Mouse (Mus musculus): ENCODE data around the gene Celf2. TPM values are rescaled to one million over a fixed set of nuclear protein-coding genes. Genes with fewer than 3 reads are reported as not detected.

Celf2 gene
- total RNA-seq, 1 experiment = 3.7 TPM

DNA sequence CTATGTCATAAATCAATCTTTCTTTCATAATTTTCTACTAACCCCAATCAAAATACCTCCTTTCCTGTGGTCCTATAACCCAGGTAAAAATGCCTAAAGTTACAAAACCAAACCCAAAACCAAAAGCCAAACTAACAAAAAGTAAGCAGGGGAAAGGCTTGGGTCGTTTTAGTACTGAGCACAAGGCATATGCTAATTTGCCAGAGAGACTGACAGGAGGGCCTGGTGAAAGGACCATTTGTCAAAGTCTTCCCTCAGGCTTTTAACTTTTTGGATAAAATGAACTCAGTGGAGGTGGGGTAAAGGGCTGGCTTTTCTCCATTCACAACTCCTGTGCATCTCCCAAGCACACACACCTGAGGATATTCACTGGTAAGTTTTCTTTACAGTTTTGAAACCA lies 463.2 kb downstream of the Celf2 start:
- H3K4me1 ChIP-seq (ENCODE audit: control insufficient read depth in 2 of 2, insufficient read depth in 2 of 2, low read length in 2 of 2, poor library complexity in 1 of 2) = no peaks in the 10 kb centered on the region
- no peaks in the 10 kb centered on the region for H3K9me3 ChIP-seq (ENCODE audit: control insufficient read depth, insufficient read depth, low read depth, low read length)
- no peak overlapping the region for H3K9ac ChIP-seq (ENCODE audit: insufficient read depth, low read depth, low read length, poor library complexity, severe bottlenecking)
- no peak overlapping the region for H3K4me3 ChIP-seq (ENCODE audit: insufficient read depth in 1 of 2, low read depth in 1 of 2, low read length in 2 of 2, poor library complexity in 1 of 2, severe bottlenecking in 1 of 2)
- no peak overlapping the region for H3K27ac ChIP-seq (ENCODE audit: insufficient read depth, low read depth, low read length, poor library complexity, severe bottlenecking)
- TF ChIP-seq CHD2 (IDR thresholded peaks at IDR 0.05; ENCODE audit: low read depth, low read length) = no peak
- no peak for TF ChIP-seq ZNF384 (IDR thresholded peaks at IDR 0.05; ENCODE audit: low read depth, low read length)
- TF ChIP-seq ZC3H11A (IDR thresholded peaks at IDR 0.05; ENCODE audit: borderline replicate concordance, low read depth, low read length) = no peak
- DNase-seq (ENCODE audit: low read depth, low spot score) = no peak
- no peaks in the 10 kb centered on the region for H3K36me3 ChIP-seq (ENCODE audit: control insufficient read depth, insufficient read depth, low read length, poor library complexity, severe bottlenecking)
- in situ Hi-C loops (cut with MboI; ENCODE audit: low sequenced_read_pairs in 2 of 2, unreplicated experiment in 2 of 2) = no loop called here

DNA sequence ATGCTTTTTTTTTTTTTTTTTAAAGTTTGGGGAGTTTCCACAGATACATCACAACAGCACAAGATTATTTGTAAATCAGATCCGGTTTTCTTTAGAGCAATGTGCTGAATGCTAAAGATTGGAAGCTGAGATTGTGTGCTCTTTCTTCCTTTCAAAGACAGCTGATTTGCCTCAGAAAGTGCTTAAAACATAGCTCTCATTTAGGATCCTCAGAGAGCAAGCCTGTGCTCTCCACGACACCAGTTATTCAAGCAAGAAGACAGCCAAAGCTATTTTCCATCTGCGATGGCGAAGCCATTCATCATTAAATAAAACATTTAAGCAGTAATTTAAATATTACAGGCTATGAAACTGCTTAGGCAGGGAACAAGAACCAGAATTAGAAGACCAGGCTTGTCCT lies 463.8 kb downstream of the Celf2 start:
- Histone ChIP-seq H3K4me1 (ENCODE audit: control insufficient read depth in 2 of 2, insufficient read depth in 2 of 2, low read length in 2 of 2, poor library complexity in 1 of 2) (no peaks in the 10 kb centered on the region), H3K4me3 (ENCODE audit: insufficient read depth in 1 of 2, low read depth in 1 of 2, low read length in 2 of 2, poor library complexity in 1 of 2, severe bottlenecking in 1 of 2) (no peak overlapping the region), H3K27ac (ENCODE audit: insufficient read depth, low read depth, low read length, poor library complexity, severe bottlenecking) (no peak overlapping the region), H3K36me3 (ENCODE audit: control insufficient read depth, insufficient read depth, low read length, poor library complexity, severe bottlenecking) (no peaks in the 10 kb centered on the region), H3K9ac (ENCODE audit: insufficient read depth, low read depth, low read length, poor library complexity, severe bottlenecking) (no peak overlapping the region), H3K9me3 (ENCODE audit: control insufficient read depth, insufficient read depth, low read depth, low read length) (no peaks in the 10 kb centered on the region)
- TF ChIP-seq ZNF384 (IDR thresholded peaks at IDR 0.05; ENCODE audit: low read depth, low read length) = no peak
- no peak for TF ChIP-seq ZC3H11A (IDR thresholded peaks at IDR 0.05; ENCODE audit: borderline replicate concordance, low read depth, low read length)
- in situ Hi-C loops (cut with MboI; ENCODE audit: low sequenced_read_pairs in 2 of 2, unreplicated experiment in 2 of 2) = no loop called here
- no peak for DNase-seq (ENCODE audit: low read depth, low spot score)

- no peak overlapping the region for H3K27ac ChIP-seq (ENCODE audit: insufficient read depth, low read depth, low read length, poor library complexity, severe bottlenecking)
- in situ Hi-C loops (cut with MboI; ENCODE audit: low sequenced_read_pairs in 2 of 2, unreplicated experiment in 2 of 2) = no loop called here
These were observed 465.4 kb downstream of the Celf2 start for GRCm38 (mm10) chr2:7043770-7044459.

GRCm38 (mm10) chr2:7040940-7041339 lies 468.4 kb downstream of the Celf2 start:
- Histone ChIP-seq H3K4me1 (ENCODE audit: control insufficient read depth in 2 of 2, insufficient read depth in 2 of 2, low read length in 2 of 2, poor library complexity in 1 of 2) (no peaks in the 10 kb centered on the region), H3K9ac (ENCODE audit: insufficient read depth, low read depth, low read length, poor library complexity, severe bottlenecking) (no peak overlapping the region), H3K4me3 (ENCODE audit: insufficient read depth in 1 of 2, low read depth in 1 of 2, low read length in 2 of 2, poor library complexity in 1 of 2, severe bottlenecking in 1 of 2) (no peak overlapping the region), H3K9me3 (ENCODE audit: control insufficient read depth, insufficient read depth, low read depth, low read length) (no peaks in the 10 kb centered on the region), H3K36me3 (ENCODE audit: control insufficient read depth, insufficient read depth, low read length, poor library complexity, severe bottlenecking) (no peaks in the 10 kb centered on the region), H3K27ac (ENCODE audit: insufficient read depth, low read depth, low read length, poor library complexity, severe bottlenecking) (no peak overlapping the region)
- TF ChIP-seq ZC3H11A (IDR thresholded peaks at IDR 0.05; ENCODE audit: borderline replicate concordance, low read depth, low read length) (no peak), HCFC1 (IDR thresholded peaks at IDR 0.05; ENCODE audit: borderline replicate concordance, insufficient read depth, low read length) (no peak), CHD2 (IDR thresholded peaks at IDR 0.05; ENCODE audit: low read depth, low read length) (no peak), MAFK (IDR thresholded peaks at IDR 0.05; ENCODE audit: insufficient read depth, low read depth, low read length) (no peak), ZNF384 (IDR thresholded peaks at IDR 0.05; ENCODE audit: low read depth, low read length) (no peak)
- in situ Hi-C loops (cut with MboI; ENCODE audit: low sequenced_read_pairs in 2 of 2, unreplicated experiment in 2 of 2) = no loop called here
- DNase-seq (ENCODE audit: low read depth, low spot score) = no peak

More at GRCm38 (mm10) chr2:7043770-7044459, 465.4 kb downstream of the Celf2 start:
- H3K36me3 ChIP-seq (ENCODE audit: control insufficient read depth, insufficient read depth, low read length, poor library complexity, severe bottlenecking) = no peaks in the 10 kb centered on the region
- H3K4me3 ChIP-seq (ENCODE audit: insufficient read depth in 1 of 2, low read depth in 1 of 2, low read length in 2 of 2, poor library complexity in 1 of 2, severe bottlenecking in 1 of 2) = no peak overlapping the region
- no peak overlapping the region for H3K9ac ChIP-seq (ENCODE audit: insufficient read depth, low read depth, low read length, poor library complexity, severe bottlenecking)
- TF ChIP-seq HCFC1 (IDR thresholded peaks at IDR 0.05; ENCODE audit: borderline replicate concordance, insufficient read depth, low read length) (no peak), CHD2 (IDR thresholded peaks at IDR 0.05; ENCODE audit: low read depth, low read length) (no peak), ZNF384 (IDR thresholded peaks at IDR 0.05; ENCODE audit: low read depth, low read length) (no peak), MAFK (IDR thresholded peaks at IDR 0.05; ENCODE audit: insufficient read depth, low read depth, low read length) (no peak), ZC3H11A (IDR thresholded peaks at IDR 0.05; ENCODE audit: borderline replicate concordance, low read depth, low read length) (no peak)
- no peak for DNase-seq (ENCODE audit: low read depth, low spot score)
- no peaks in the 10 kb centered on the region for H3K4me1 ChIP-seq (ENCODE audit: control insufficient read depth in 2 of 2, insufficient read depth in 2 of 2, low read length in 2 of 2, poor library complexity in 1 of 2)
- no peaks in the 10 kb centered on the region for H3K9me3 ChIP-seq (ENCODE audit: control insufficient read depth, insufficient read depth, low read depth, low read length)

GRCm38 (mm10) chr2:7038991-7039390 lies 470.4 kb downstream of the Celf2 start:
- no peaks in the 10 kb centered on the region for H3K9me3 ChIP-seq (ENCODE audit: control insufficient read depth, insufficient read depth, low read depth, low read length)

More at GRCm38 (mm10) chr2:7038991-7039390, 470.4 kb downstream of the Celf2 start:
- Histone ChIP-seq H3K36me3 (ENCODE audit: control insufficient read depth, insufficient read depth, low read length, poor library complexity, severe bottlenecking) (no peaks in the 10 kb centered on the region), H3K27ac (ENCODE audit: insufficient read depth, low read depth, low read length, poor library complexity, severe bottlenecking) (no peak overlapping the region), H3K4me1 (ENCODE audit: control insufficient read depth in 2 of 2, insufficient read depth in 2 of 2, low read length in 2 of 2, poor library complexity in 1 of 2) (no peaks in the 10 kb centered on the region), H3K4me3 (ENCODE audit: insufficient read depth in 1 of 2, low read depth in 1 of 2, low read length in 2 of 2, poor library complexity in 1 of 2, severe bottlenecking in 1 of 2) (no peak overlapping the region), H3K9ac (ENCODE audit: insufficient read depth, low read depth, low read length, poor library complexity, severe bottlenecking) (no peak overlapping the region)
- no peak for DNase-seq (ENCODE audit: low read depth, low spot score)
- TF ChIP-seq MAFK (IDR thresholded peaks at IDR 0.05; ENCODE audit: insufficient read depth, low read depth, low read length) (no peak), ZC3H11A (IDR thresholded peaks at IDR 0.05; ENCODE audit: borderline replicate concordance, low read depth, low read length) (no peak), CHD2 (IDR thresholded peaks at IDR 0.05; ENCODE audit: low read depth, low read length) (no peak), ZNF384 (IDR thresholded peaks at IDR 0.05; ENCODE audit: low read depth, low read length) (no peak), HCFC1 (IDR thresholded peaks at IDR 0.05; ENCODE audit: borderline replicate concordance, insufficient read depth, low read length) (no peak)
- in situ Hi-C loops (cut with MboI; ENCODE audit: low sequenced_read_pairs in 2 of 2, unreplicated experiment in 2 of 2) = no loop called here

All from ES-E14 (cell line).